Mouse (Mus musculus) stomach, embryonic 16.5 days (tissue): ENCODE measurements at regions not wholly inside any gene's neighbourhood (a gene's known extent, or its start where the extent isn't known, plus 50 kb on each side); places are given as distances from the start of the nearest gene placed in this dataset.
A peak's percentile ranks its signal among the peaks of the same experiment; 100 is the strongest.

Experiments
- ATAC-seq: fragments of 200-750 bp; cut with Nextera tagmentation; 2 replicates; pipeline ENCODE4 v1.8.0; 2017; ENCODE audit warnings: moderate number of reproducible peaks, moderate TSS enrichment; ENCODE audit not compliant: insufficient read depth, low FRiP score
- H3K27ac ChIP-seq: fragments of 300-500 bp; sonication (generic); 2 replicates; pipeline ENCODE4 v1.5.1; 2014; ENCODE audit warnings: low read length
- H3K27me3 ChIP-seq: fragments of 300-500 bp; sonication (generic); 2 replicates; pipeline ENCODE4 v1.6.1; 2014; ENCODE audit warnings: low read length, control low read depth, mixed read lengths; ENCODE audit not compliant: control insufficient read depth, insufficient read depth
- H3K36me3 ChIP-seq: fragments of 300-500 bp; sonication (generic); 2 replicates; pipeline ENCODE4 v1.6.1; 2014; ENCODE audit warnings: low read length; ENCODE audit not compliant: control insufficient read depth, insufficient read depth
- H3K4me1 ChIP-seq: fragments of 300-500 bp; sonication (generic); 2 replicates; pipeline ENCODE4 v1.6.1; 2014; ENCODE audit warnings: low read length, control low read depth, mixed read lengths; ENCODE audit not compliant: control insufficient read depth, insufficient read depth
- H3K4me2 ChIP-seq: fragments of 300-500 bp; sonication (generic); 2 replicates; pipeline ENCODE4 v1.6.1; 2014; ENCODE audit warnings: low read depth, low read length, mixed read lengths
- H3K4me3 ChIP-seq: fragments of 300-500 bp; sonication (generic); replicated peaks from 2 replicates; pipeline ENCODE4 v1.5.1; 2014; ENCODE audit warnings: mild to moderate bottlenecking, low read length
- H3K9ac ChIP-seq: fragments of 300-500 bp; sonication (generic); 2 replicates; pipeline ENCODE4 v1.6.1; 2014; ENCODE audit warnings: low read length
- H3K9me3 ChIP-seq: fragments of 300-500 bp; sonication (generic); replicated peaks from 2 replicates; pipeline ENCODE4 v1.6.1; 2016; ENCODE audit warnings: low read length, control low read depth; ENCODE audit not compliant: control insufficient read depth
- WGBS: fragments of 180-500 bp; shearing (Covaris S2); extraction: QIAGEN DNeasy Blood & Tissue Kit; methylation state at CpG from one replicate; pipeline ENCODE4 v1.1.7; 2014; 5-methylcytosine and 5-hydroxymethylcytosine counted together

- no peaks in the 10 kb centered on the region for H3K36me3 ChIP-seq
- no peaks in the 10 kb centered on the region for H3K27me3 ChIP-seq
- no peak overlapping the region for H3K27ac ChIP-seq
- H3K4me2 ChIP-seq, result no peak overlapping the region
- H3K4me3 ChIP-seq, result no peak overlapping the region
- no peak overlapping the region for H3K9ac ChIP-seq
- H3K4me1 ChIP-seq, result no peaks in the 10 kb centered on the region
- H3K9me3 ChIP-seq, result no peaks in the 10 kb centered on the region
- WGBS, result 50% methylated on average over 3 of the region's 3 CpGs
- ATAC-seq, result no peak
These were observed 562.7 kb upstream of the Pdzrn3 start for GRCm38 (mm10) chr6:101940266-101940866.

GRCm38 (mm10) chr6:101938393-101938985, 560.8 kb upstream of the Pdzrn3 start:
- H3K9ac ChIP-seq, result no peak overlapping the region
- no peaks in the 10 kb centered on the region for H3K9me3 ChIP-seq
- no peak overlapping the region for H3K27ac ChIP-seq
- no peaks in the 10 kb centered on the region for H3K4me1 ChIP-seq
- 80% methylated on average over 4 of the region's 4 CpGs for WGBS
- H3K4me2 ChIP-seq, result no peak overlapping the region
- H3K4me3 ChIP-seq, result no peak overlapping the region
- ATAC-seq, result no peak
- H3K36me3 ChIP-seq, result no peaks in the 10 kb centered on the region
- H3K27me3 ChIP-seq, result no peaks in the 10 kb centered on the region

- Histone ChIP-seq H3K9me3 (no peaks in the 10 kb centered on the region), H3K27me3 (no peaks in the 10 kb centered on the region), H3K4me1 (no peaks in the 10 kb centered on the region), H3K4me2 (no peak overlapping the region), H3K9ac (no peak overlapping the region), H3K27ac (no peak overlapping the region), H3K36me3 (no peaks in the 10 kb centered on the region), H3K4me3 (no peak overlapping the region)
- ATAC-seq, result no peak
- 83% methylated on average over 12 of the region's 12 CpGs for WGBS
These were observed 560.0 kb upstream of the Pdzrn3 start for GRCm38 (mm10) chr6:101937467-101938392.

GRCm38 (mm10) chr6:101931768-101932167, 554.1 kb upstream of the Pdzrn3 start:
- Histone ChIP-seq H3K36me3 (no peaks in the 10 kb centered on the region), H3K4me1 (no peaks in the 10 kb centered on the region), H3K4me2 (no peak overlapping the region), H3K9me3 (no peaks in the 10 kb centered on the region), H3K9ac (no peak overlapping the region), H3K4me3 (no peak overlapping the region), H3K27ac (no peak overlapping the region), H3K27me3 (no peaks in the 10 kb centered on the region)
- whole genome bisulfite sequencing, result 94% methylated on average over 5 of the region's 5 CpGs
- no peak for ATAC-seq

- no peak overlapping the region for H3K4me2 ChIP-seq
- H3K4me3 ChIP-seq, result no peak overlapping the region
- H3K27ac ChIP-seq, result no peak overlapping the region
- H3K9me3 ChIP-seq, result no peaks in the 10 kb centered on the region
- no peak overlapping the region for H3K9ac ChIP-seq
- 73% methylated on average over 4 of the region's 4 CpGs for WGBS
- H3K4me1 ChIP-seq, result no peaks in the 10 kb centered on the region
- no peaks in the 10 kb centered on the region for H3K27me3 ChIP-seq
- ATAC-seq, result no peak
- no peaks in the 10 kb centered on the region for H3K36me3 ChIP-seq
These were observed 544.0 kb upstream of the Pdzrn3 start for GRCm38 (mm10) chr6:101921686-101922085.

GRCm38 (mm10) chr6:101921186-101921585, 543.5 kb upstream of the Pdzrn3 start:
- no peaks in the 10 kb centered on the region for H3K9me3 ChIP-seq
- no peak overlapping the region for H3K4me2 ChIP-seq
- H3K27me3 ChIP-seq, result no peaks in the 10 kb centered on the region
- H3K4me3 ChIP-seq, result no peak overlapping the region
- no peak overlapping the region for H3K27ac ChIP-seq
- H3K4me1 ChIP-seq, result no peaks in the 10 kb centered on the region
- no peaks in the 10 kb centered on the region for H3K36me3 ChIP-seq
- no peak for ATAC-seq
- no peak overlapping the region for H3K9ac ChIP-seq

GRCm38 (mm10) chr6:101918914-101919313, 541.2 kb upstream of the Pdzrn3 start:
- H3K9ac ChIP-seq, result no peak overlapping the region
- no peak overlapping the region for H3K4me3 ChIP-seq
- no peaks in the 10 kb centered on the region for H3K9me3 ChIP-seq
- H3K27ac ChIP-seq, result no peak overlapping the region
- no peaks in the 10 kb centered on the region for H3K36me3 ChIP-seq
- no peaks in the 10 kb centered on the region for H3K27me3 ChIP-seq
- ATAC-seq, result no peak
- H3K4me1 ChIP-seq, result no peaks in the 10 kb centered on the region
- no peak overlapping the region for H3K4me2 ChIP-seq

GRCm38 (mm10) chr6:101905029-101905342, 527.3 kb upstream of the Pdzrn3 start:
- WGBS, result 84% methylated on average over 2 of the region's 2 CpGs
- H3K4me1 ChIP-seq, result peaks cover 4% of the 10 kb centered on the region; the same call in 1 of the 2 replicates
- ATAC-seq, result no peak
- no peak overlapping the region for H3K4me2 ChIP-seq
- H3K9ac ChIP-seq, result no peak overlapping the region
- no peak overlapping the region for H3K4me3 ChIP-seq
- H3K27me3 ChIP-seq, result no peaks in the 10 kb centered on the region
- no peaks in the 10 kb centered on the region for H3K36me3 ChIP-seq
- no peaks in the 10 kb centered on the region for H3K9me3 ChIP-seq
- no peak overlapping the region for H3K27ac ChIP-seq

- peak; percentile 80; the same call in 1 of the 2 replicates for ATAC-seq
- no peaks in the 10 kb centered on the region for H3K36me3 ChIP-seq
- no peaks in the 10 kb centered on the region for H3K9me3 ChIP-seq
- no peak overlapping the region for H3K4me3 ChIP-seq
- no peak overlapping the region for H3K4me2 ChIP-seq
- H3K9ac ChIP-seq, result no peak overlapping the region
- H3K27ac ChIP-seq, result no peak overlapping the region
- H3K27me3 ChIP-seq, result no peaks in the 10 kb centered on the region
- 24% methylated on average over 2 of the region's 2 CpGs for WGBS
- H3K4me1 ChIP-seq, result peaks cover 4% of the 10 kb centered on the region; the same call in 1 of the 2 replicates
These were observed 526.7 kb upstream of the Pdzrn3 start for GRCm38 (mm10) chr6:101904234-101905028.
